25 mouse cellular contexts compared by ENCODE assay signal in genomic region chrX:102054009-102054408, GRCm38 (mm10).
"Had no signal": no experiment of that assay in that cellular context is flagged by ENCODE, and none has a peak within 500 bp of the region (broad histone marks: within the 10 kb centered on the region; RNA-seq: fewer than 3 reads in every experiment).

No protein-coding gene starts in this region.

- H3K4me3 ChIP-seq: heart, embryonic 10.5 days; heart, embryonic 12.5 days; hindbrain, embryonic 10.5 days; hindbrain, embryonic 12.5 days; kidney, embryonic 15.5 days; limb, embryonic 13.5 days; limb, embryonic 15.5 days; liver, embryonic 12.5 days had no signal

- H3K4me1 ChIP-seq: heart, embryonic 10.5 days; heart, embryonic 12.5 days; hindbrain, embryonic 10.5 days; hindbrain, embryonic 12.5 days; kidney, embryonic 15.5 days; limb, embryonic 13.5 days; limb, embryonic 15.5 days; liver, embryonic 12.5 days had no signal

- ATAC-seq: hindbrain, embryonic 16.5 days; inflammation-experienced regulatory T-cells, adult 6 months; intestine, embryonic 16.5 days; liver, embryonic 12.5 days had no signal

- DNase-seq: gastrocnemius, postnatal 14 days; heart, adult 18-20 months; heart, postnatal 10 days; heart, postnatal 4 days; kidney, adult 11 months; kidney, adult 2 months; kidney, adult 9 months; kidney, postnatal 14 days; kidney, postnatal 36 days; layer of hippocampus, adult 9-11 months; left cerebral cortex, postnatal 4 days had no signal

- H3K27ac ChIP-seq: heart, embryonic 10.5 days; hindbrain, embryonic 10.5 days; hindbrain, embryonic 12.5 days; hindbrain, embryonic 14.5 days; kidney, embryonic 15.5 days; kidney, postnatal 0 days; limb, embryonic 13.5 days; limb, embryonic 15.5 days; liver, embryonic 12.5 days; liver, embryonic 14.5 days had no signal
